ENCODE assay signal across 8 mouse cellular contexts in genomic region chr2:131950598-131951095, GRCm38 (mm10). TPM values are rescaled to one million over a fixed set of nuclear protein-coding genes. Genes with fewer than 3 reads are reported as not detected.
DNase-seq lines count a peak whose midpoint lies in the region; ATAC-seq and TF ChIP-seq lines count a peak whose summit lies in the region.
"Had no signal": no experiment of that assay in that cellular context is flagged by ENCODE, and none has a peak within 500 bp of the region (broad histone marks: within the 10 kb centered on the region; RNA-seq: fewer than 3 reads in every experiment).

Gene Prnd, plus strand, starts transcription at chr2:131950861.

- 10% methylated on average over 11 of the region's 11 CpGs for WGBS in lung, postnatal 0 days
- WGBS in heart, embryonic 11.5 days (ENCODE audit: insufficient replicate concordance): 7% methylated on average over 11 of the region's 11 CpGs
- 8% methylated on average over 11 of the region's 11 CpGs for WGBS in limb, embryonic 13.5 days

- no peak within 1 kb of the TSS for H3K4me2 ChIP-seq in lung, postnatal 0 days (replicated peaks; ENCODE audit: low read depth, low read length)
- H3K4me2 ChIP-seq in heart, embryonic 11.5 days: peak within 1 kb of the TSS; percentile 9
- 0 out of 2 replicates have a peak within 1 kb of the TSS, but pooled peaks have one; percentile 12 for H3K4me2 ChIP-seq in limb, embryonic 13.5 days (replicated peaks)
- H3K4me2 ChIP-seq: liver, embryonic 15.5 days had no signal

- H3K36me3 ChIP-seq in lung, postnatal 0 days (ENCODE audit: insufficient read depth, low read length): no peaks in the 10 kb centered on the region
- no peaks in the 10 kb centered on the region for H3K36me3 ChIP-seq in heart, embryonic 11.5 days (ENCODE audit: control insufficient read depth, insufficient read depth, low read length)
- H3K36me3 ChIP-seq in limb, embryonic 13.5 days: no peaks in the 10 kb centered on the region
- H3K36me3 ChIP-seq: liver, embryonic 15.5 days had no signal

- TF ChIP-seq CTCF in lung, postnatal 0 days (IDR thresholded peaks at IDR 0.05): no peak

- H3K4me3 ChIP-seq in lung, postnatal 0 days (ENCODE audit: low read depth, low read length): no peak within 1 kb of the TSS
- H3K4me3 ChIP-seq in heart, embryonic 11.5 days (ENCODE audit: low read depth, low read length): no peak within 1 kb of the TSS
- H3K4me3 ChIP-seq in limb, embryonic 13.5 days: 0 out of 2 replicates have a peak within 1 kb of the TSS, but pooled peaks have one; percentile 2
- H3K4me3 ChIP-seq: liver, embryonic 15.5 days had no signal

- no peaks in the 10 kb centered on the region; the same call in 1 of the 2 replicates for H3K27me3 ChIP-seq in lung, postnatal 0 days (replicated peaks; ENCODE audit: insufficient read depth, low read length)
- peaks cover 7% of the 10 kb centered on the region; the same call in 1 of the 2 replicates for H3K27me3 ChIP-seq in heart, embryonic 11.5 days (ENCODE audit: control insufficient read depth, insufficient read depth, low read length)
- peaks cover 43% of the 10 kb centered on the region for H3K27me3 ChIP-seq in limb, embryonic 13.5 days

- no peak within 1 kb of the TSS for H3K9ac ChIP-seq in lung, postnatal 0 days (replicated peaks; ENCODE audit: low read depth)
- no peak within 1 kb of the TSS; the same call in 1 of the 2 replicates for H3K9ac ChIP-seq in heart, embryonic 11.5 days (ENCODE audit: low read depth, low read length)
- H3K9ac ChIP-seq in limb, embryonic 13.5 days: no peak within 1 kb of the TSS
- H3K9ac ChIP-seq: liver, embryonic 15.5 days had no signal

- H3K4me1 ChIP-seq in lung, postnatal 0 days (ENCODE audit: insufficient read depth, low read depth, low read length): peaks cover 11% of the 10 kb centered on the region; the same call in 1 of the 2 replicates
- H3K4me1 ChIP-seq in heart, embryonic 11.5 days (ENCODE audit: control insufficient read depth, insufficient read depth, low read length): peaks cover 3% of the 10 kb centered on the region; the same call in 1 of the 2 replicates
- peaks cover 16% of the 10 kb centered on the region for H3K4me1 ChIP-seq in limb, embryonic 13.5 days

- DNase-seq in lung, postnatal 0 days (ENCODE audit: low spot score): peak; percentile 46
- DNase-seq in lung, postnatal 25 days (ENCODE audit: low spot score): no peak
- peak; percentile 49 for DNase-seq in Muller cell, postnatal 12 days (ENCODE audit: inconsistent ontology term)
- no peak for DNase-seq in ovary, postnatal 10 days (ENCODE audit: low spot score)
- no peak for DNase-seq in gastrocnemius, postnatal 36 days

- TF ChIP-seq EP300 in lung, postnatal 0 days (IDR thresholded peaks at IDR 0.05): no peak

- no peaks in the 10 kb centered on the region for H3K9me3 ChIP-seq in lung, postnatal 0 days (ENCODE audit: low read length)
- H3K9me3 ChIP-seq in heart, embryonic 11.5 days (replicated peaks; ENCODE audit: control insufficient read depth, low read length): no peaks in the 10 kb centered on the region
- no peaks in the 10 kb centered on the region for H3K9me3 ChIP-seq in limb, embryonic 13.5 days
- H3K9me3 ChIP-seq: liver, embryonic 15.5 days had no signal

- H3K27ac ChIP-seq in lung, postnatal 0 days (ENCODE audit: low read length): no peak within 1 kb of the TSS
- H3K27ac ChIP-seq in heart, embryonic 11.5 days (ENCODE audit: low read depth, low read length): no peak within 1 kb of the TSS
- H3K27ac ChIP-seq in limb, embryonic 13.5 days: no peak within 1 kb of the TSS
- H3K27ac ChIP-seq: liver, embryonic 15.5 days had no signal

- intact Hi-C loops in gastrocnemius, postnatal 36 days (cut with DNase I): no loop called here

- peak; percentile 37; the same call in 1 of the 2 replicates for ATAC-seq in lung, postnatal 0 days
- ATAC-seq in heart, embryonic 11.5 days (replicated peaks; ENCODE audit: insufficient number of reproducible peaks, low FRiP score, low TSS enrichment): no peak
- ATAC-seq in limb, embryonic 13.5 days (ENCODE audit: low FRiP score, low read depth): no peak

RNA-seq across cellular contexts. Expression of gene Prnd, which starts in this region (rescaled TPM):
- 3.5 and 6.0 TPM in 2 replicates for polyA plus RNA-seq in lung, postnatal 0 days (2015; fragmentation: Nextera tagmentation; extraction: Ambion mirVana)
- polyA plus RNA-seq in heart, embryonic 11.5 days (2014; fragmentation: Nextera tagmentation; extraction: Ambion mirVana): 3.2 and 4.0 TPM in 2 replicates
- polyA plus RNA-seq in limb, embryonic 13.5 days (2015; fragmentation: Nextera tagmentation; extraction: Ambion mirVana): 36.8 and 42.1 TPM in 2 replicates
- under 1 TPM; 0.39 to 0.84 TPM for total RNA-seq in gastrocnemius, postnatal 36 days (2021)

Comparison
In these comparisons a context has a peak if more than half of its experiments do, and no peak if none do; other contexts are left out.
1. DNase-seq: peak in lung, postnatal 0 days (single experiment) and Muller cell, postnatal 12 days (single experiment); none in lung, postnatal 25 days (single experiment), ovary, postnatal 10 days (single experiment) and gastrocnemius, postnatal 36 days (0 of 2).